Mouse (Mus musculus) G1E (cell line): Measurements from ENCODE around the gene Il2ra. TPM values are rescaled to one million over a fixed set of nuclear protein-coding genes. Genes with fewer than 3 reads are reported as not detected.

Experiments used
- ATAC-seq: 2 replicates; pipeline ENCODE4 v1.8.0; 2016; ENCODE audit warnings: mild to moderate bottlenecking; ENCODE audit not compliant: insufficient number of reproducible peaks, poor library complexity, low FRiP score, severe bottlenecking; ENCODE audit errors: extremely low read depth
- DNase-seq: peaks from one replicate; pipeline ENCODE4 v3.0.0; 2012; ENCODE audit warnings: low spot score
- H3K27me3 ChIP-seq: 2 replicates; pipeline ENCODE4 v1.6.1; 2012; ENCODE audit warnings: mild to moderate bottlenecking, low read length, inconsistent platforms; ENCODE audit not compliant: insufficient read depth
- H3K36me3 ChIP-seq: replicated peaks from 2 replicates; pipeline ENCODE3; 2012; ENCODE audit warnings: mild to moderate bottlenecking, inconsistent platforms
- H3K4me1 ChIP-seq: 2 replicates; pipeline ENCODE4 v1.6.1; 2012; ENCODE audit warnings: low read depth, low read length, inconsistent platforms, mixed read lengths; ENCODE audit not compliant: insufficient read depth
- H3K4me3 ChIP-seq: 2 replicates; pipeline ENCODE4 v1.5.1; 2012; ENCODE audit warnings: low read depth, mild to moderate bottlenecking, inconsistent platforms, low read length, moderate library complexity, mixed read lengths
- H3K9me3 ChIP-seq: replicated peaks from 2 replicates; pipeline ENCODE4 v1.6.1; 2012; ENCODE audit warnings: inconsistent platforms
- CTCF ChIP-seq: IDR thresholded peaks from 2 replicates; pipeline ENCODE4 v1.5.1; 2012; ENCODE audit warnings: low read depth, low read length, inconsistent platforms, mixed read lengths
- GATA1 ChIP-seq: IDR thresholded peaks from 2 replicates; pipeline ENCODE4 v1.6.1; 2012; ENCODE audit warnings: borderline replicate concordance, low read length, inconsistent platforms, mixed read lengths
- GATA2 ChIP-seq: IDR thresholded peaks from 2 replicates; pipeline ENCODE4 v1.6.1; 2012; ENCODE audit warnings: low read depth, low read length, inconsistent platforms, borderline replicate concordance
- POLR2AphosphoS5 ChIP-seq: IDR thresholded peaks from 2 replicates; pipeline ENCODE4 v1.6.1; 2012; ENCODE audit warnings: low read depth, low read length, inconsistent platforms; ENCODE audit not compliant: insufficient replicate concordance
- TAL1 ChIP-seq: conservative IDR thresholded peaks from 2 replicates; pipeline ENCODE4 v1.6.1; 2012; ENCODE audit warnings: low read depth, low read length, inconsistent platforms, mixed read lengths
- polyA plus RNA-seq: library from polyadenylated mRNA; stranded (reverse); fragments of >175 nt; gene quantifications from 2 replicates; pipeline ENCODE4 v1.2.3, GENCODE M21; 2012
- total RNA-seq, 2 experiments: library from RNA; stranded (forward) in 1 of 2; stranded (reverse) in 1 of 2; fragments of 200-1000 nt in 1 of 2; fragments of >200 nt in 1 of 2; fragmentation: Nextera tagmentation in 1 of 2; gene quantifications; 2 replicates each; pipeline ENCODE4 v1.2.3; 2014 to 2017

Gene Il2ra
- total RNA-seq (2014; fragmentation: Nextera tagmentation) (not detected in 2 replicates), total RNA-seq (2017) (0.44 and 1.0 TPM in 2 replicates), polyA plus RNA-seq (not detected in 2 replicates)

DNA sequence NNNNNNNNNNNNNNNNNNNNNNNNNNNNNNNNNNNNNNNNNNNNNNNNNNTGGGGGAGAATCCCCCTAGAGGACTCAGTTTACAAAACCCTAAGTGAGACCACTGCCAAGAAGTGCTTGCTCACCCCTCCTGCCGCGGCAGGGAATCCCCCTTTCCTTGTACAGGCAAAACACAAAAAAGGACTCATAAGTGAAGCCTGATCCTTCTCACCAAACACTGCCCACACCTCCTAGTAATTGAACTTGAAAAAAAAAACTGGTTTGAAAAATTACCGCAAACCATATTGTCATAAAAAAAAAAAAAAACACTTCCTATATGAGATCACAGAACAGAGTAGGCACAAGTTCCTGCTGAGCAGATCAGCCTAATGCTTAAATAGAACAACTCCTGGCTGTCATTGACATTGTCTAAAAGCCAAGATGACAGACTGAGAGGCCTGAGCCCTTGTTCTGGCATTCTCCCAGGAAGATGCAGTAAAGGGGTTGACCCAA, at the start of gene Il2ra:
Gene Il2ra, plus strand, starts transcription at position 357 of the 491 bp plus-strand sequence.
- ATAC-seq (no peak), DNase-seq (no peak)
- Histone ChIP-seq H3K9me3 (no peaks in the 10 kb centered on the region), H3K27me3 (no peaks in the 10 kb centered on the region), H3K4me1 (no peaks in the 10 kb centered on the region), H3K36me3 (no peaks in the 10 kb centered on the region), H3K4me3 (no peak within 1 kb of the TSS)
- no peak for TF ChIP-seq POLR2AphosphoS5
- TF ChIP-seq GATA2, result no peak
- TF ChIP-seq GATA1, result no peak
- TF ChIP-seq TAL1, result no peak
- no peak for TF ChIP-seq CTCF

DNA sequence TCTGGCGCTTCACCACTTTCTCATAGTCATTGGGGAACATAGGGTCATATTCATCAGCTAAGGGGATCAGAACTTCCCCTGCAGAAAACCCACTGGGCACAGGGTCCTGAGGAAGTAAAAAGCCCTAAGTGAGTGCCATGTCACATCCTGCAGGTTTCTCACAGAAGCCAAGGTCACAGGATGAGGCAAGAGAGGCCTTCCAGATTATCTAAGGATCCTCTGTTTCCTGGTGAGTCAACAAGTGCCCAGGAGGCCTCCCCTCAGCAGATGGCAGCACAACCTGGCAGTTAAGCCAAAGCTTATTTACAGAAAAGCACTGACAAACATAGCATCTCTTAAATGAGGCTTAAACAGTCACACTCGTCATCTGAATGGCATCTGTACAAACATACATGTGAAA, 45.9 kb upstream of the Il2ra start:
- no peak for ATAC-seq
- TF ChIP-seq POLR2AphosphoS5 (no peak), GATA2 (no peak), TAL1 (no peak), GATA1 (no peak), CTCF (no peak)

GRCm38 (mm10) chr2:11597906-11598305, 44.7 kb upstream of the Il2ra start:
- DNase-seq, result no peak
- ATAC-seq, result no peak
- H3K4me3 ChIP-seq, result no peak overlapping the region
- TF ChIP-seq CTCF (no peak), POLR2AphosphoS5 (no peak)
- no peaks in the 10 kb centered on the region for H3K9me3 ChIP-seq
- peaks cover 76% of the 10 kb centered on the region for H3K36me3 ChIP-seq
- no peaks in the 10 kb centered on the region for H3K27me3 ChIP-seq
- H3K4me1 ChIP-seq, result peaks cover 18% of the 10 kb centered on the region

More for the DNA sequence above, 45.9 kb upstream of the Il2ra start:
- Histone ChIP-seq H3K9me3 (no peaks in the 10 kb centered on the region), H3K36me3 (peaks cover 88% of the 10 kb centered on the region), H3K4me3 (no peak overlapping the region), H3K27me3 (no peaks in the 10 kb centered on the region), H3K4me1 (peaks cover 16% of the 10 kb centered on the region)
- no peak for DNase-seq

DNA sequence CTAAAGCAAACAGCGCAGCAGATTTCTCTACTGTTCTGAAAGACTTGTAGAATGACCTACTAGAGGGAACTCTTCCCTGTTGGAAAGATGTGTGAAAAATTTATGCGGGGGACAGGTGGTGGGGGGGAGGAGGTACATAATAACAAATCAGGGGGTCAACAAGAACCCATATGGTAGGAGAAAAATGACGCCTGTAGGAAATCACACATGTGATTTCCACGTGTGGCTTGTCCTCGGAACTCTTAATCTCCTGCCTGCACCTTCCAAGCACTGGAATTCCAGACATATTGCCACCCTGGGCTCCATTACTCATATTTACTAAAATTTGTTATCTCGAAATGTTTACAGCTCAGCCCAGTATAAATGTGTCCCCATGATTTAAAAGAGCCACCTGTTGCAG, 40.8 kb upstream of the Il2ra start:
- ATAC-seq (no peak), DNase-seq (no peak)
- TF ChIP-seq GATA2 (no peak), GATA1 (no peak)
- H3K27me3 ChIP-seq, result peaks cover 5% of the 10 kb centered on the region
- H3K4me3 ChIP-seq, result peak overlapping the region; percentile 96
- peaks cover 23% of the 10 kb centered on the region for H3K4me1 ChIP-seq
- H3K36me3 ChIP-seq, result peaks cover 45% of the 10 kb centered on the region
- H3K9me3 ChIP-seq, result no peaks in the 10 kb centered on the region

GRCm38 (mm10) chr2:11602506-11603489, 39.8 kb upstream of the Il2ra start:
- DNase-seq (peak; percentile 87), ATAC-seq (peak; percentile 95)
- Histone ChIP-seq H3K9me3 (no peaks in the 10 kb centered on the region), H3K4me1 (peaks cover 23% of the 10 kb centered on the region), H3K4me3 (peak overlapping the region; percentile 96), H3K36me3 (peaks cover 35% of the 10 kb centered on the region), H3K27me3 (peaks cover 6% of the 10 kb centered on the region)
- TF ChIP-seq GATA2 (no peak), CTCF (peak; percentile 97), POLR2AphosphoS5 (no peak), TAL1 (no peak)

GRCm38 (mm10) chr2:11604053-11604452, 38.6 kb upstream of the Il2ra start, which contains the start of gene Rbm17:
Gene Rbm17 (minus strand): TSS chr2:11604153.
- TF ChIP-seq GATA1 (no peak), GATA2 (no peak), CTCF (no peak), POLR2AphosphoS5 (no peak), TAL1 (no peak)
- peaks cover 8% of the 10 kb centered on the region for H3K27me3 ChIP-seq
- no peaks in the 10 kb centered on the region for H3K9me3 ChIP-seq
- peaks cover 22% of the 10 kb centered on the region for H3K36me3 ChIP-seq
- DNase-seq (no peak), ATAC-seq (no peak)
- H3K4me3 ChIP-seq, result peak within 1 kb of the TSS; percentile 96
- peaks cover 23% of the 10 kb centered on the region for H3K4me1 ChIP-seq
